Mouse (Mus musculus) cerebellum, adult 18-20 months (tissue): ENCODE results near the gene Guca2b.

ENCODE experiments used
- DNase-seq, 2 experiments: peaks; one replicate each; pipeline ENCODE4 v3.0.0; 2021

Gene Guca2b

DNA sequence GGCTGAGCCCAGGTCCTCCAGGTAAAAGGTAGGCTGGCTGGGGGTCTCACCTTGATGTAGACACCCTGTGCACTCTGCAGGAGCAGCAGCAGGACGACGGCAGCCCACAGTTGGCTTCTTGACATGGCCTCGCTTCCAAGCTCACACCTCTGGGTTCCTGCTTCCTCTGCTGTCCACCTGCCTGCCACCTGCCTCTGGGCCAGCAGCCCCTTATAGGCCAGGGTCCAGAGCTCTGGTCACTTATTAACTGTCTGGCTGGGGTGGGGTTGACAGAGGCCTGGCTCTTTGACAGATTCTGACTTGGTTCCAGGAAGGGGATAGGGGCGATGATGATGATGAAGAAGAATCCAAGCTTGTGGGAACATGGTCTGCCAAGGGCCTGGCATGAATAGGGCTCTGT is at the start of gene Guca2b:
Guca2b (minus strand) TSS at position 224 of the 400 bp plus-strand sequence.
- DNase-seq, result no peak

GRCm38 (mm10) chr4:119707751-119708150 is 49.0 kb upstream of the Guca2b start:
- DNase-seq, result no peak

GRCm38 (mm10) chr4:119707326-119707725 is 48.6 kb upstream of the Guca2b start:
- DNase-seq, result no peak

GRCm38 (mm10) chr4:119703965-119704364 is 45.2 kb upstream of the Guca2b start:
- no peak for DNase-seq

- no peak for DNase-seq
Observed at GRCm38 (mm10) chr4:119701269-119701954, 42.7 kb upstream of the Guca2b start.

DNA sequence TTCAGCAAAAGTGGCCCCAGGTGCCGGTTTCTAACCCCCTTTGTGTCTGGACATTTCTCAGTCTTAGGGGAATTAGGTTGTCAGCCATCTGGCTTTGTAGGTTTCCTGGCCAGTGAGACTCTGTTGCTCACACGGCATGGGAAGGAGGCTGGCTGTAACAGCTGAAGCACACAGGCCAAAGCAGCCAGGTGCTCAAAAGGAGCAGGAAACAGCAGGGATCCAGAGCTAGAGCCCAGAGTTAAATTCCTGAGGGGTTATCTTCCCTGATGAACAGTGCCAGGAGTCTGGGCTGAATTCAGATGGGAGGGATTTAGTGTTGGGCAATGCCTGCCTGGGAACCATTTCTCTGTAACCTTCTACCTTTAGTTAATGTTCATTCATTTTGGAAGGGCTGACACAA is 39.6 kb upstream of the Guca2b start:
- peak; percentile 21 to 34 for DNase-seq

- no peak for DNase-seq
Observed at GRCm38 (mm10) chr4:119685746-119686145, 27.0 kb upstream of the Guca2b start.

DNA sequence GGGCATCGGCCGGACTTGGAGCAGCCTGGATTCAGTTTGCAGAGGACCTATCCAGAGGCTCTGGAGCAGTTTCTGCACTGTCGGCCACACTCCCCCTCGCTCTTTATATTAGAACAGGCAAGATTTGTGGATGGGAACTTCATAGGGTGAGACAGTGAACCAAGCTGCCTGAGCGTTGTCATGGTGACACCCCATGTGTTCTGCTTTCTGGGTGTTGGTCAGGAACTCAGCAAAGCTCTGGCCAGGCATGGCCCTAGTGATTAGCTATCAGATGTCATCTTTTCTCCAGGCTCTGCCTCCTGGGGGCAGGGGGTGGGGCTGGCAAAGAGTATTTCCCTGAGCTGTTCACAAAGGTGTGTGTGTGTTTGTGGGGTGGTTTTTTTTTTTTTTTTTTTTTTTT is 23.8 kb upstream of the Guca2b start:
- DNase-seq, result no peak

DNA sequence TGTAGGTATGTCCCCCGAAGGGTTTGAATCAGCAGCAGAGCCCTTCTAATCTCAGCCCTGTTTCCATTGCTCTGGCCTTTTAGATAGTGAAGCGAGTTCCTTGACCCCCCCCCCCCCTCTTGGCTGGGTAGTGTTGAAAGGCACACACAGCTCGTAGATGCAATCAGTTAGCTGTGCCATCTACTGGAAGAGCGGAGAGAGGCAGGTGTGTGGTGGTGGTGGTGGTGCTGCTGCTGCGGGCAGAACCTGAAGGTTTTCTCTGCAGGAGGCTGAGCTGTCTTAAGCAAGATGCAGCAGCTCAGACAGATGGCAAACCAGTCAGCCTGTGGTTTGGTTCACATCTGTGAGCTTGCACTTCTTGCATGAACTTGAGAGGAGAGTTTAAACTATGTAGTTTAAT is 13.9 kb upstream of the Guca2b start:
- peak in 1 of 2 experiments; percentile 15 for DNase-seq

DNA sequence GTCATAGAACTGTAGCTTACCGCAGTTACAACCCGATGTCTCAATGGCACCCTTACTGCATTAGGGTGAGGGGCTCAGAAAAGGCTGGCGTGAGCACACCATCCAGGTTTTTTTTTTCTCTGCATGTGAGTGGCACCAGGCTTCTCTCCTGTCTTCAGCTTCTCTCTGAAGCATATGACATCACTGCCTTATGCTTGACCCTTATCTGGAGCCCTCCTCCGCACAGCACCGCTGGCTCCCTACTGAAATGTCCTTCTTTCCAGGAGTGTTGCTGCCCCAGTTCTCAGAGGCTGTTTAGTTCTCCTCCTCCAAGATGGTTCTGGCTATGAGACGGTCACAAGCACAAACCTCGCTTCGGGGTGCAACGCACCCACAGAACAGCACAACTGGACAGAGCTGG is 12.4 kb upstream of the Guca2b start:
- no peak for DNase-seq

DNA sequence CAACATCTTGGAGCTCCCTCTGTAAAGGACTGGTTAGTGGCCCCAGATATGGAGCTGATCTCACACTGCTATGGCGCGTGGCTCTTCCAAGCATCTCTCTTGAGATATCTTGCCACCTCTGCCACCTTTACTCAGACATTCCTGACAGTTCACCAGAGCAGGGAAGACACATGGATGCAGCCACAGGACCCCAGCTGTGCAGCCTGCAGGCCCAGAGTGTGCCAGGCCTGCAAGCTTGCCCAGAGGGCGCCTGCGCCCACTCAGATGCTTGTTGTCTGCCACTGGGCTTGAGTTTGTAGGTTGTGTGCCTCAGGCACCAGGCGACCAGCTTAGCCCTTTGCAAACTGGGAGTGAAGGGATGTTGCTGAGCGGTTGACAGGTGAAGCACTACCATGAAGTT is 12.0 kb upstream of the Guca2b start:
- DNase-seq, result no peak

DNA sequence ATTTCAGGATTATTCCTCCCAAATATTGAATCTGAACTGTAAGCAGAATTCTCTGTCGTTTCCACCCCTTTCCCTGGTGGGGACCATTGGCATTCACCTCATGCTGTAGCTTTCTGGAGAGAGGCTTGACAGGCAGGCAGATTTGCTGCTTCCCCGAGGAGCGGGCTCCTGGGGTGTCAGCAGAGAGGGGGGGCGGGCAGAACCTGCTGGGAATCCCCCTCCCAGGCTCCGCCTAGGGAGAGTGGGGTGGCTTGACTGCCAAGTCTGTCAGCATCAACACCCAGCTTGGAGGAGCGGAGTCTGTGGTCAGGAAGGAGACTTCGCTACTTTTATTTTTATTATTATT is 11.4 kb upstream of the Guca2b start:
- no peak for DNase-seq

DNA sequence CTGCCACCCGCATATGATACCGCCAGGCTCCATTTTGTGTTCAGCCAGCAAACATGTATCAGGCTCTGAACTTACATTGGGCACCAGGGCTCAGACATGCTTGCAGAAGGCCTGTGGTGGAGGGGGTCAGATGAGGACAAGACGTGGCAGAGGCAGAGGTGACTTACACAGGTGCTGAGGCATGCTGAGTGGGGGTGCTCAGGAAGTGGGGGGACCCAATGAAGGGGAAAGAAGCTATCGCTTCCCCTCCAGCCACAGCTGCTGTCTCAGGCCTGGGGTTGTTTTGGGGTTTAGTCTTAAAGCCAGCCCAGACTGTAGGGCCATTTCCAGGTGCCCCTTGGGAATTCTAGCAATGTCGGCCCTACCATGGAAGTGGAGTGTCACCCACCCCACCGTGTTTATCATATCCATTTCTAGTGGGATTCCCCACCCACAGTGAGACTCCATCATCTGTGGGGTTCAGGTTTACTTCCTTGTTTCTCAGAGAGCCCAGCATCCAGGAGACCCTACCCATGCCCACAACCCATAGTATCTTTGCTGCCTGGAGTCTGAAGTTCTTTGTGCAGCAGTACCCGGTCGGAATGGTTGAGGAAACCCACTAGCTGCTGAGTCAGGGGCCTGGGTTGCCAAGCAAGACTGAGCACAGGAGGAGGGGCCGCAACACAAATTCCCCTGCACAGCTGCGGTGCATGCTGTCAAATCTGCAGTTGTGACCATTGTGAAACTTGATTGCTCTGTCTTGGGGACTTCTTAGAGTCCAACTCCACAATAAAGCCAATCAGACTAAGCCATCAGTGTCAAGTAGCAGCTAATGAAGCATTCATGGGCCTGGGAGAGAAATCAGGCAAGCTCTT is 10.8 kb upstream of the Guca2b start:
- DNase-seq, result no peak

DNA sequence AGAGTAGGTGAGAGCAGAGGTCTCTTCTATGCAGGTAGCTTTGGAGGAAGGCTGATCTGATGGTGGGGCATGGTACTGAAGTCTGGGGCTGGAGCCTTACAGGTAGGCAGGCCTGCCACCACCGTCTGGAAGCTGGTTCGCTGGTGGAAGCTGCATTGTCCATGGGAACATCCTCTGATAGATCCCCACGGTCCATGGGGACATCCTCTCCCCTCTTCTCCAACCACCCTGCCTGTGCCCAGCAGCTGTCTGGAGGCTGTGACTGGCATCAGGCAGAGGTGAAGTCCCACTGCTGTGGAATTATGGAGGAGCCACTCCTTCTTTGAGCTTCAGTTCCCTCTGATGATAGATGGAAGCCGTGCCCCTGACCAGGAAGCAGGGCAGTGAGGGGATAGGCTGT is 9.8 kb upstream of the Guca2b start:
- DNase-seq, result no peak

GRCm38 (mm10) chr4:119668185-119668584 is 9.4 kb upstream of the Guca2b start:
- DNase-seq, result no peak

DNA sequence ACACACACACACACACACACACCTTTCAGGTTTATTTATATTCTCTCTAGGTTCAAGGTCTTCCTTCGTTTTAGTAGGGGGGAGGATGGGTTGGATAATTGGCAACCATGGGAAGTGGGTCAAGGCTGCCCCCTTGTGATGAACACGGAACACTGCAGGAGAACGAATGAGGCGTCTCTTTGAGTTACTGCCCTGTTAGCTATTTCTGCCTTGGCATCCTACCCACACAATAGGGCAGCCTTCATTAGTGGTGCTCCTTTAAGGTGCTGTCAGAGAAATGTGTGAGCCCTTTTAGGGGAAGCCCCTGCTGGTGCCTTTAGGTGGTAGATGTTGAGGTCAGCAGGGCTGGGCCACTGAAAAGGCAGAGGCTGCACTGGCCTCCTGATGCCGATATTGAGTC is 8.7 kb upstream of the Guca2b start:
- DNase-seq, result peak; percentile 42 to 52

GRCm38 (mm10) chr4:119666116-119666515 is 7.4 kb upstream of the Guca2b start:
- no peak for DNase-seq

DNA sequence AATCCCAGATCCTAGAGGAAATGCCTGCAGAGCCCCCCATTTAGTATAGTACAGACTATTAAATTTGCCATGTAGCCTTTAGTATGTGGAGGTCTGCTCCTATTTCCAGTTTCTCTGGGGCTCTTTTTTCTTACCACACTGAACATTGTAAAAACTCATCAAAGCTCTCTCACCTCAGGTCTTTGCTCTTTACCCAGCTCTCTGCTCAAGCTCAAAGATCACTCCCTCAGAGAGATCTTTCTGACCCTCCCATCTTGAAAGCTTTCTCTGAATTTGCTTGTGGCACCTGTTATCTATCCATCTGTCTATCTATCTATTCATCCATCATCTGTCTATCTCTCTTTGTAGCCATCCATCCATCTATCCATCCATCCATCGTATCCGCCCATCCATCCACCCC is 6.4 kb upstream of the Guca2b start:
- DNase-seq, result no peak

DNA sequence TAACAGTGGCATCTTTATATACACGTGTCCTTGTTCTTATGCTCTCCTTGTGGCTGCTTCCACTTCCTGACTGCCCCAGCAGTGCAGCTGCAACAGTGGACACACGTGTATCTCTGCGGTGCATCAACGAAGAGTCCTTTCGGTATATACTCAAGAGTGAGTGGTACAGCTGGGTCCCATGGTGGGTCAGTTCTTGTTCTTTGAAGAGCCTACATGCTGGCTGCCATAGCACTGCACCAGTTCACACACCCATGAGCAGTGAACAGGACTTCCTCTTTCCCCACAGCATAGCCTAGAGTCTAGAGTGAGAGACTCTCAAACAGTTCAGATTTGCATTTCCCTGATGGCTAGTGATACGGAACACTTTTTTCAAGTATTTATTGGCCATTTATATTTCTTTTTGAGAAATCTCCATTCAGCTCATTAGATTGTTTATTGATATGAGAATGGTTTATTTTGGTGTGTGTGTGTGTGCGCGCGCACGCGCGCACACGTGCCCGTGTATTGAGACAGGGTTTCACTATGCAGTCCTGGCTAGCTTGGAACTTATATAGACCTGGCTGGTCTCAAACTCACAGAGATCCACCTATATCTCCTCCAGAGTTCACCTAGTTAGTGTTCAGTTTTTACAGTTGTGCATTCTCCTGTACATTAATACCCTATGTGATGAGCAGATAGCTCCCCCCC is 4.8 kb upstream of the Guca2b start:
- no peak for DNase-seq

GRCm38 (mm10) chr4:119662976-119663375 is 4.2 kb upstream of the Guca2b start:
- DNase-seq, result no peak

DNA sequence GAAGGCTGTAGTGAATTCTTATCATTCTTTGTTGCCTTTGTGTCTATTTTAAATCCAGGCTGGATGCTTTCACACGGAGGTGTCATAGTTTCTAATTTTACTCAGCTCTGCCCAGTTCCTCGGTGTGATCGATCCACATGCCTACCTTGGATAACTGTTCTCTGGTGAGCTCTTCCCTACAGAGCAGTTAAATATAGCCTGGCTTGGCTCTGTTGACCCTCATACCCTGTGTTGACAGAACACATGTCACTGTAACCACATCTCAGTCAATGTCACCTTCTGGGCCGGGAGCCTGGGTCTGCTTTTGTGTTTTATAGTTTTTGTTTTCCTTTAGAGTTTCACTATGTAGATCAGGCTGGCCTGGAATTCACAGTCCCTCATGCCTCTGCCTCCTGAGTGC is 3.4 kb upstream of the Guca2b start:
- no peak for DNase-seq

DNA sequence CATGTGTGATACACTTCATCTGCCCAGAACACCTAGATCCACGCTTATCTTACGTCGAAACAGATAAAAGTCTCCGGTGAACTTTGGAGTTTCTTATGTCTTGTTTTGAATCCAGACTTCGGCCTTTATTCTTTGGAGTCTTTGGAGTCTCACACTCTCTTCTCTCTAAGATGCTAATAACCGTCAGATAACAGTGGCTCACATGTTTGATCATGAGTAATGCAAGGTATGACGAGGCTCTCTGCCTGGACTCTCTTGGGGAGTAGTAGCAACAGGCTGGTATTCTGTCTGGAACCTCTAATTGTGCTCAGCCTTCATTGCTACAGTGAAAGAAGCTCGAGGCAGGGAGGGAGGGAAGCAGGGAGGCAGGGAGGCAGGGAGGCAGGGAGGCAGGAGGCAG is 1.3 kb upstream of the Guca2b start:
- no peak for DNase-seq

DNA sequence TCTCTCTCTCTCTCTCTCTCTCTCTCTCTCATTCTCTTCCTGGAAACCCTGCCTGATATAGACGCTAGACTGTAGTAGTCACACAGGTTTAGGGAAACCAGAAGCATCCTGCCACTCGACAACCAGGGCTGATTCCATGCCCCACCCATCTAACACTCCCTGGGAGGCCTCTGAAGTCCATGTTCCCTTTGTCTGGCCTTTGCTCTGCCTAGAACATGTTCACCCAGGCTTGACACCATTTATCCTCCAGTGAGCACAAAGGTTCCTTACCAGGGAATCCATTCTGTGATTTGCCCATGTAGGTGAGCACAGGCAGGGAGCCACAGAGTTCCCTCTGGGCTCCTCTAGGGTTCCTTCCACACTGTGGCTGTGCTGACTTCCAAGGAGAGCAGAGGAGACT is 508 bp downstream of the Guca2b start:
- no peak for DNase-seq

DNA sequence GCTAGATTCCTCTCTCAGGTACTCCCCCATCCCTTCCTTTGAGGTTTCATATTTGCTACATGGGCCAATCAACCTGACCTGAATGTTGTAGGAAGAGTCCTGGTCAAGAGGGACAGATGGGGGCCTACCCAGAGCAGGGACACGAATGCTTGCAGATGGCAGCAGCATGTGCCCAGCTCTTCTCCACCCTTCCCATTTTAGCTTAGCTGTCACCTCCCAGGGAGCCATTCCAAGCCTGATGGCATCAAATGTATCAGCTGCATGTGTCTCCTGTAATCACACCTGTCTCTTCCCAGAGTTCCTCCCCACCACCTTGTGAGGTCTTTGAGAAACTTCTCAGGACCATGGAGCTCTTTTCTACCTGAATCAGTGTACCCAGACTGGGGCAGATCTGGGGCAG is 1.7 kb downstream of the Guca2b start:
- DNase-seq, result peak in 1 of 2 experiments; percentile 17
